Mouse (Mus musculus) embryonic facial prominence, embryonic 12.5 days (tissue): ENCODE data around the gene Rita1. TPM values are rescaled to one million over a fixed set of nuclear protein-coding genes. Genes with fewer than 3 reads are reported as not detected.

Experiments used
- ATAC-seq: fragments of 200-750 bp; cut with Nextera tagmentation; 2 replicates; pipeline ENCODE4 v1.8.0; 2017; ENCODE audit not compliant: insufficient number of reproducible peaks, insufficient read depth, low FRiP score, low TSS enrichment
- H3K27ac ChIP-seq: fragments of 300-500 bp; sonication (generic); 2 replicates; pipeline ENCODE4 v1.5.1; 2016; ENCODE audit warnings: mild to moderate bottlenecking
- H3K27me3 ChIP-seq: fragments of 300-500 bp; sonication (generic); 2 replicates; pipeline ENCODE4 v1.6.1; 2016; ENCODE audit warnings: mild to moderate bottlenecking, moderate library complexity
- H3K36me3 ChIP-seq: fragments of 300-500 bp; sonication (generic); 2 replicates; pipeline ENCODE4 v1.6.1; 2016; ENCODE audit warnings: mild to moderate bottlenecking
- H3K4me1 ChIP-seq: fragments of 300-500 bp; sonication (generic); 2 replicates; pipeline ENCODE4 v1.6.1; 2016
- H3K4me2 ChIP-seq: fragments of 300-500 bp; sonication (generic); replicated peaks from 2 replicates; pipeline ENCODE4 v1.6.1; 2016; ENCODE audit warnings: mild to moderate bottlenecking, moderate library complexity
- H3K4me3 ChIP-seq: fragments of 300-500 bp; sonication (generic); 2 replicates; pipeline ENCODE4 v1.5.1; 2016; ENCODE audit warnings: mild to moderate bottlenecking
- H3K9ac ChIP-seq: fragments of 300-500 bp; sonication (generic); 2 replicates; pipeline ENCODE4 v1.6.1; 2016; ENCODE audit warnings: mild to moderate bottlenecking, moderate library complexity
- H3K9me3 ChIP-seq: fragments of 300-500 bp; sonication (generic); 2 replicates; pipeline ENCODE4 v1.6.1; 2016; ENCODE audit warnings: mild to moderate bottlenecking, moderate library complexity
- WGBS: fragments of 180-500 bp; shearing (Covaris S2); methylation state at CpG from one replicate; pipeline ENCODE4 v1.1.7; 2016; 5-methylcytosine and 5-hydroxymethylcytosine counted together
- polyA plus RNA-seq: library from polyadenylated mRNA; unstranded; fragments of >200 nt; fragmentation: Nextera tagmentation; extraction: Ambion mirVana; gene quantifications from 2 replicates; pipeline ENCODE4 v1.2.1, GENCODE M21; 2016

The Rita1 gene
- polyA plus RNA-seq, 1 experiment from 2014 or later: 16.7 TPM

DNA sequence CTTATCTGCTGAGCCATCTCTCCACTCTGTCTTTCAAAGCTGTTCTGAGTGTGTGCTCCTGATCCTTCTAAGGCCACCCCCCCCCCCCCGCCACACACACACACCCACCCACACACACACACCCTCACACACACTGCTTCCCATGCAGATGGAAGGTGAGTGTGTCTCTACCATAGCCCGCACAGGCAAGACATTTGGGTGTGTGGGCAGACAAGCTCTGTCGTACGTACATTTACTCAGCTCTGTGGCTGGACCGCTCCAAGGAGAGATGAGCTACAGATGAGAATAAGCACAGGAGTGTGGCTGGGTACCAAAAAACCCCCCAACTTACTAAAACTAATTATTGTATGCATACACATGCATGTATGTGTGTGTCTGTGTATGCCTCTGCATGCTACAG, 61.7 kb downstream of the Rita1 start:
- Histone ChIP-seq H3K27ac (no peak overlapping the region), H3K4me2 (no peak overlapping the region), H3K9ac (no peak overlapping the region), H3K27me3 (no peaks in the 10 kb centered on the region), H3K36me3 (peaks cover 47% of the 10 kb centered on the region), H3K9me3 (no peaks in the 10 kb centered on the region), H3K4me3 (no peak overlapping the region), H3K4me1 (no peaks in the 10 kb centered on the region)
- WGBS: 94% methylated on average over 5 of the region's 5 CpGs
- ATAC-seq: no peak

GRCm38 (mm10) chr5:120550137-120550536, 62.3 kb downstream of the Rita1 start:
- Histone ChIP-seq H3K4me1 (no peaks in the 10 kb centered on the region), H3K4me2 (no peak overlapping the region), H3K4me3 (no peak overlapping the region), H3K9ac (no peak overlapping the region), H3K27ac (no peak overlapping the region), H3K27me3 (no peaks in the 10 kb centered on the region), H3K36me3 (peaks cover 41% of the 10 kb centered on the region), H3K9me3 (no peaks in the 10 kb centered on the region)
- WGBS: 75% methylated on average over 5 of the region's 5 CpGs
- ATAC-seq: no peak

GRCm38 (mm10) chr5:120548236-120548850, 64.0 kb downstream of the Rita1 start:
- Histone ChIP-seq H3K9me3 (no peaks in the 10 kb centered on the region), H3K4me1 (no peaks in the 10 kb centered on the region), H3K36me3 (peaks cover 35% of the 10 kb centered on the region), H3K4me3 (no peak overlapping the region), H3K4me2 (no peak overlapping the region), H3K27me3 (no peaks in the 10 kb centered on the region), H3K9ac (no peak overlapping the region), H3K27ac (no peak overlapping the region)
- 61% methylated on average over 11 of the region's 11 CpGs for WGBS
- no peak for ATAC-seq

Other genes starting within 250 kb of the Rita1 start
- gene Lhx5, start 180.9 kb downstream of the Rita1 start, polyA plus RNA-seq: 0.96 and 1.9 TPM in 2 replicates
- 3.5 and 4.4 TPM in 2 replicates for gene Sdsl, start 139.8 kb downstream of the Rita1 start, polyA plus RNA-seq
- not detected in 2 replicates for gene Sds, start 136.1 kb downstream of the Rita1 start, polyA plus RNA-seq
- 52.4 and 52.5 TPM in 2 replicates for gene Plbd2, start 109.0 kb downstream of the Rita1 start, polyA plus RNA-seq
- gene Slc8b1, start 101.4 kb downstream of the Rita1 start, polyA plus RNA-seq: 5.4 and 6.4 TPM in 2 replicates
- gene Tpcn1, start 23.9 kb downstream of the Rita1 start, polyA plus RNA-seq: 17.4 and 18.9 TPM in 2 replicates
- 0.65 and 0.70 TPM in 2 replicates for gene Iqcd, start 23.6 kb downstream of the Rita1 start, polyA plus RNA-seq
- 50.9 and 53.1 TPM in 2 replicates for gene Ddx54, start 150 bp upstream of the Rita1 start, polyA plus RNA-seq
- gene Cfap73, start 21.6 kb upstream of the Rita1 start, polyA plus RNA-seq: not detected in 2 replicates
- 0.18 and 0.26 TPM in 2 replicates for gene Rasal1, start 36.2 kb upstream of the Rita1 start, polyA plus RNA-seq
- 8.9 and 9.1 TPM in 2 replicates for gene Dtx1, start 99.3 kb upstream of the Rita1 start, polyA plus RNA-seq
- gene Oas2, start 137.3 kb upstream of the Rita1 start, polyA plus RNA-seq: 0.18 and 0.26 TPM in 2 replicates
- gene Oas3, start 165.1 kb upstream of the Rita1 start, polyA plus RNA-seq: 0.08 TPM in 1 of 2 replicates, not detected in the other
- not detected in 2 replicates for gene Oas1e, start 182.9 kb upstream of the Rita1 start, polyA plus RNA-seq
- gene Oas1c, start 199.9 kb upstream of the Rita1 start, polyA plus RNA-seq: 0.22 and 0.45 TPM in 2 replicates
- gene Oas1f, start 234.8 kb upstream of the Rita1 start, polyA plus RNA-seq: not detected in 2 replicates
- not detected in 2 replicates for gene Oas1h, start 248.8 kb upstream of the Rita1 start, polyA plus RNA-seq